Mouse (Mus musculus): ENCODE measurements around the gene Pfkm. TPM values are rescaled to one million over a fixed set of nuclear protein-coding genes. Genes with fewer than 3 reads are reported as not detected.

Gene Pfkm
- polyA plus RNA-seq, 1 experiment from 2014 or later, result 108 TPM

DNA sequence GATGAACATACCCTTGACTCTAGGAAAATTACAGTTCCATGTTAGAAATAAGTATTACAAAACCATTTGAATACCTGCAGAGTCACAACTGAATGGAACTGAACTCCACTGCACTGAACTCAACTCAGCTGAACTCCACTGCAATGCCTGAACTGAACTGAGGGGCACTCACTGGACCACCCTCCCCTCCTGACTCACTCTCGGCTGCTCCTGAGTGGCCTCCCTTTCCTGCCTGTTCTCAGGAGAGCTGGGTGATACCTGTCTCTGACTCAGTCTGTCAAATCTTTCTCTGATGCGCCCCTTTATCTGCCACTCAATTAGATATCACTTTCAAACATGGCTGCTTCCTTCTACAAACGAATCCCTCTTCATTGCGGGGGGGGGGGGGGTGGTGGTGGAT, 61.8 kb downstream of the Pfkm start:
- no peaks in the 10 kb centered on the region for H3K9me3 ChIP-seq (ENCODE audit: control insufficient read depth, low read length)
- H3K9ac ChIP-seq (ENCODE audit: low read length), result no peak overlapping the region
- no peaks in the 10 kb centered on the region for H3K27me3 ChIP-seq (ENCODE audit: control insufficient read depth, insufficient read depth, low read length)
- no peak overlapping the region for H3K27ac ChIP-seq (replicated peaks in 1 of 2; ENCODE audit: control insufficient read depth in 1 of 2, insufficient read depth in 1 of 2, low read depth in 2 of 2, low read length in 2 of 2)
- H3K4me2 ChIP-seq (ENCODE audit: low read length), result no peak overlapping the region
- H3K4me1 ChIP-seq (ENCODE audit: control insufficient read depth in 2 of 2, insufficient read depth in 2 of 2, low read length in 2 of 2), result peaks cover 0 to 4% of the 10 kb centered on the region in 2 experiments; a peak in 1 of 4 replicates
- no peaks in the 10 kb centered on the region for H3K36me3 ChIP-seq (ENCODE audit: control insufficient read depth, insufficient read depth, low read length)
- WGBS, result 53% methylated on average over 4 of the region's 4 CpGs
- no peak overlapping the region for H3K4me3 ChIP-seq (ENCODE audit: control insufficient read depth in 1 of 2, insufficient read depth in 1 of 2, low read depth in 1 of 2, low read length in 2 of 2)
- no peak for ATAC-seq (ENCODE audit: insufficient number of reproducible peaks, insufficient read depth, low FRiP score, low read depth)

DNA sequence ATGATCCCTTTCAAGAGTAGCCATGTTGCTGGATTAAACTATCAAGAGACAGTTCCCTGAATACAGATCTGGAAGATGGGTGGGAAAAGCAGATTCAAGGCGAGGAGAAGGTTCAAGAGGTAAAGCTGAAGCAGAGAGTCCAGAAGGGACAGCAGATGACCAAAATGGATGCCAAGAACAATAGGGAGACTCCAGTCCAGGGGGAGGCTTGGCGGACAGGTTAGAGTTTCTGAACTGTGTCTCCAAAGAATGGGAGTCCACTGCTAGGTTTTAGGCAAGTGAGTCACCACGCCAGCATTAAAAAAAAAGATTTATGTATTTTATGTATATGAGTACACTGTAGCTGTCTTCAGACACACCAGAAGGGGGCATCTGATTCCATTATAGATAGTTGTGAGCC, 62.2 kb downstream of the Pfkm start:
- H3K9ac ChIP-seq (ENCODE audit: low read length), result no peak overlapping the region
- no peak overlapping the region for H3K4me2 ChIP-seq (ENCODE audit: low read length)
- WGBS, result 66% methylated on average over 3 of the region's 3 CpGs
- no peaks in the 10 kb centered on the region for H3K9me3 ChIP-seq (ENCODE audit: control insufficient read depth, low read length)
- no peak overlapping the region for H3K4me3 ChIP-seq (ENCODE audit: control insufficient read depth in 1 of 2, insufficient read depth in 1 of 2, low read depth in 1 of 2, low read length in 2 of 2)
- no peaks in the 10 kb centered on the region for H3K36me3 ChIP-seq (ENCODE audit: control insufficient read depth, insufficient read depth, low read length)
- peaks cover 0 to 2% of the 10 kb centered on the region in 2 experiments; a peak in 1 of 4 replicates for H3K4me1 ChIP-seq (ENCODE audit: control insufficient read depth in 2 of 2, insufficient read depth in 2 of 2, low read length in 2 of 2)
- ATAC-seq (ENCODE audit: insufficient number of reproducible peaks, insufficient read depth, low FRiP score, low read depth), result no peak
- H3K27me3 ChIP-seq (ENCODE audit: control insufficient read depth, insufficient read depth, low read length), result no peaks in the 10 kb centered on the region
- no peak overlapping the region for H3K27ac ChIP-seq (replicated peaks in 1 of 2; ENCODE audit: control insufficient read depth in 1 of 2, insufficient read depth in 1 of 2, low read depth in 2 of 2, low read length in 2 of 2)

DNA sequence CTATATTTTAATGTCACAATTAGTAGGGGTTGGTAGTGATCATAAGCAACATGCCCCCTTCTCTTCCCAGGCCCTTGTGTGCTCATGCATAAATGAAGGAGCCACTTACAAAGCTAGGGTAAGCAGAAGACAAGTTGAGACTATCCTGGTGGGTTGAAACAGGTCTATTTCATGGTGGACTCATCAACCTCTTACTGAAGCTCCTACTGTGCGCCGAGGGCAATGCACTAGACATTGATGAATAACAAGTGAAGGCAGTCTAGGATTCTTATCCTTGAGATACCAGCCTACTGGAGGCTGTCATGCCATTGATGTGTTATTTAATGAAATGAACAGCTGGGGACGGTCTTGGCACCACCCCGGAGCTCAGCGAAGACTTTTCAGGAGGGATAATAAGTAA, 62.9 kb downstream of the Pfkm start:
- Histone ChIP-seq H3K27me3 (ENCODE audit: control insufficient read depth, insufficient read depth, low read length) (no peaks in the 10 kb centered on the region), H3K9ac (ENCODE audit: low read length) (no peak overlapping the region), H3K4me1 (ENCODE audit: control insufficient read depth in 2 of 2, insufficient read depth in 2 of 2, low read length in 2 of 2) (no peaks in the 10 kb centered on the region; a peak in 1 of 4 replicates), H3K4me2 (ENCODE audit: low read length) (no peak overlapping the region), H3K4me3 (ENCODE audit: control insufficient read depth in 1 of 2, insufficient read depth in 1 of 2, low read depth in 1 of 2, low read length in 2 of 2) (no peak overlapping the region), H3K9me3 (ENCODE audit: control insufficient read depth, low read length) (no peaks in the 10 kb centered on the region), H3K36me3 (ENCODE audit: control insufficient read depth, insufficient read depth, low read length) (no peaks in the 10 kb centered on the region), H3K27ac (replicated peaks in 1 of 2; ENCODE audit: control insufficient read depth in 1 of 2, insufficient read depth in 1 of 2, low read depth in 2 of 2, low read length in 2 of 2) (no peak overlapping the region)
- ATAC-seq (ENCODE audit: insufficient number of reproducible peaks, insufficient read depth, low FRiP score, low read depth), result no peak
- WGBS, result 90% methylated on average over 5 of the region's 5 CpGs

DNA sequence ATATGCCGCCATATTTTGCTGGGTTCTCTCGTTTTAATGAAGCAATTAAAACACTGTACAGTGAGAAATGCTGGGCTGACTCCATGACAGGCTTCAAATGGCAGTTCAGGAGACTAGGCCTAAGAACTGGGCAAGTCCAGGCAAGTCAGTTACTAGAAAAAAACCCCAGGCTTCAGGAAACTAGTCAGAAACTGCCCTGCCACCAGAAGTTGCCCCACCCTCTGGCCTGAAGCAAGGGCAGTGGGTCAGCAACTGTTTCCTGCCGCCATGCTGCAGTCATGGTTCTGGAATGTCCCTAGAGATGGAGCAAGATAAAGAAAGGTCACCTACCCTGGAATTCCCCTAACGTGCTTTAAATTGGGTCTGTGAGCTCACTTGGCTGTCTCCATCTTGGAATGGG, 63.6 kb downstream of the Pfkm start:
- no peak for ATAC-seq (ENCODE audit: insufficient number of reproducible peaks, insufficient read depth, low FRiP score, low read depth)
- Histone ChIP-seq H3K36me3 (ENCODE audit: control insufficient read depth, insufficient read depth, low read length) (no peaks in the 10 kb centered on the region), H3K9ac (ENCODE audit: low read length) (no peak overlapping the region), H3K27ac (replicated peaks in 1 of 2; ENCODE audit: control insufficient read depth in 1 of 2, insufficient read depth in 1 of 2, low read depth in 2 of 2, low read length in 2 of 2) (no peak overlapping the region), H3K4me3 (ENCODE audit: control insufficient read depth in 1 of 2, insufficient read depth in 1 of 2, low read depth in 1 of 2, low read length in 2 of 2) (no peak overlapping the region), H3K4me2 (ENCODE audit: low read length) (no peak overlapping the region), H3K27me3 (ENCODE audit: control insufficient read depth, insufficient read depth, low read length) (no peaks in the 10 kb centered on the region), H3K9me3 (ENCODE audit: control insufficient read depth, low read length) (no peaks in the 10 kb centered on the region), H3K4me1 (ENCODE audit: control insufficient read depth in 2 of 2, insufficient read depth in 2 of 2, low read length in 2 of 2) (no peaks in the 10 kb centered on the region; a peak in 1 of 4 replicates)
- WGBS, result 55% methylated on average over 4 of the region's 4 CpGs

DNA sequence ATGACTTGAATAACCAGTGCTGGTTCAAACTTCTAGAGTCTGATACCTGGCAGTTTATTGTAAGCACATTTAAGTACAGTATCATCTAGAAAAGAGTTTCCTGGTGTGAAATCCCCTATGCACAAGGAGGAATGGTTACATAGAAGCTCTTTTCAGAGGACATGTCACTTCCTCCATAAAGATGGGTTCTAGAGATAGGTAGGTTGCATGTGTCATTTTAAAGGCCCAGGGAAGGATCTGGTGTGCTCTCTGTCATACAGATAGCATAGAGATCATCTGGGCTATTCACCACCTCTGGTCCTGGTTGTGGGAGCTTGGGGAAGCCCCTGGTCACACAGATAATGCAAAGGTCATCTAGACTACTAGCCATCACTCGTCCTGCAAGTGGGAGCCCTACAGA, 64.9 kb downstream of the Pfkm start:
- H3K9ac ChIP-seq (ENCODE audit: low read length), result no peak overlapping the region
- no peak overlapping the region for H3K4me2 ChIP-seq (ENCODE audit: low read length)
- no peak for ATAC-seq (ENCODE audit: insufficient number of reproducible peaks, insufficient read depth, low FRiP score, low read depth)

DNA sequence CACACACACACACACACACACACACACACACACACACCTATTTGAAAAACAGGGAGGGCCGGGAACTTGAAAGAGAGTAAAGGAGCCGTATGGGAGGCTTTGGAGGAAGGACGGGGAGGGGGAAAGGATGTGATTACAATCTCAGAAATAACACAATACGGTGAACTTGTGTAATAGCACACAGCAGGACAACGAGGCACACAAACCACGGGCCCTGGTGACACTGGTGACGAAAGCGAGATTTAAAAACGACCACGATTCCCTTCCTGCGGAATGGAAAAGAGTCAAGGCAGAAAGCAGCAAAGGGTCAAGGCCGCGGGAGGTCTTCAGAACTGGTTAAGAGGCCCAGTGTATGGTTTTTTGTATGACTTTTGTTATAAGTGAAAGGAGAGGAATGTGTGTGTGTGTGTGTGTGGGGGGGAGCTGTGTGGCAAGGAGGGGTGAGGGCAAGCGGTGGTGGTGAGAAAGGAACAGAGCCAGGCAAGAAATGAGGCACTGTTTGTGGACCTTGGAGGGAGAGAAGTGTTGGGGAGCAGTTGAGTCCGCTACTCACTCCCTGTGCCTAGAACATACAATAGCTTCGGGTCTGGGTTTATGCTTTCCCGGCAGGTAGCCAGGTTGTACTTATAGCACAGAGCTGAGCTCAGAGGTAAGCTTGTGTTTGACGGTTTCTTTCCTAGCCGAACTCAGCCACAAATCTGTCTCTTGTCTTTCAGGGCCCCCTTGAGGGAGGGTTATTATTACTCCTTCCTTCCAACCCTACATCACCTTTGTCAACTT, 68.8 kb downstream of the Pfkm start:
- no peak overlapping the region for H3K4me2 ChIP-seq (ENCODE audit: low read length)
- 68% methylated on average over 19 of the region's 19 CpGs for WGBS
- H3K27ac ChIP-seq (replicated peaks in 1 of 2; ENCODE audit: control insufficient read depth in 1 of 2, insufficient read depth in 1 of 2, low read depth in 2 of 2, low read length in 2 of 2), result no peak overlapping the region
- H3K4me3 ChIP-seq (ENCODE audit: control insufficient read depth in 1 of 2, insufficient read depth in 1 of 2, low read depth in 1 of 2, low read length in 2 of 2), result no peak overlapping the region
- peaks cover 9% of the 10 kb centered on the region for H3K27me3 ChIP-seq (ENCODE audit: control insufficient read depth, insufficient read depth, low read length)
- H3K36me3 ChIP-seq (ENCODE audit: control insufficient read depth, insufficient read depth, low read length), result no peaks in the 10 kb centered on the region
- ATAC-seq (ENCODE audit: insufficient number of reproducible peaks, insufficient read depth, low FRiP score, low read depth), result no peak
- H3K9ac ChIP-seq (ENCODE audit: low read length), result no peak overlapping the region
- H3K4me1 ChIP-seq (ENCODE audit: control insufficient read depth in 2 of 2, insufficient read depth in 2 of 2, low read length in 2 of 2), result peaks cover 6 to 8% of the 10 kb centered on the region in 2 experiments
- no peaks in the 10 kb centered on the region for H3K9me3 ChIP-seq (ENCODE audit: control insufficient read depth, low read length)

More for the DNA sequence above, 64.9 kb downstream of the Pfkm start:
- Histone ChIP-seq H3K4me1 (ENCODE audit: control insufficient read depth in 2 of 2, insufficient read depth in 2 of 2, low read length in 2 of 2) (peaks cover 3% of the 10 kb centered on the region in 2 experiments; a peak in 3 of 4 replicates), H3K9me3 (ENCODE audit: control insufficient read depth, low read length) (no peaks in the 10 kb centered on the region), H3K4me3 (ENCODE audit: control insufficient read depth in 1 of 2, insufficient read depth in 1 of 2, low read depth in 1 of 2, low read length in 2 of 2) (no peak overlapping the region), H3K27ac (replicated peaks in 1 of 2; ENCODE audit: control insufficient read depth in 1 of 2, insufficient read depth in 1 of 2, low read depth in 2 of 2, low read length in 2 of 2) (no peak overlapping the region), H3K36me3 (ENCODE audit: control insufficient read depth, insufficient read depth, low read length) (no peaks in the 10 kb centered on the region), H3K27me3 (ENCODE audit: control insufficient read depth, insufficient read depth, low read length) (no peaks in the 10 kb centered on the region)
- 46% methylated on average over 1 of the region's 1 CpGs for WGBS

DNA sequence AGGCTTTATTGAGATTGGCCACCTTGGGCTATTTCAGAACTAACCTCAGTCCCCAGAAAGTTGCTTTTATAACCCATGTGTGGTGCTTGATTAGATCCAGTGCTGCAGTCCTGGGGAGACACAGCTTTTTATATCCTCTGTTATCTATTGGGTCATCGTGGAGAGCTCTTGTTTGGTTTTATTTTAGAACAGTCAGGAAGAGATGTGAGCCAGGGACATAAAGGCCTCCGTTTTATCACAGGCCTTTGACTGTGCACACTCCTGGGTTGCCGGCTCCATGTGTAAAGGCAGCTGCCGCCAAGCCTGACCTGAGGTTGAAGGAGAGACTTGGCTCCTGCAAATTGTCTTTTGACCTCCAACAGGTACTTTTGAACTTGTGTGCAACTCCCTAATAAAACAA, 70.2 kb downstream of the Pfkm start:
- no peak for ATAC-seq (ENCODE audit: insufficient number of reproducible peaks, insufficient read depth, low FRiP score, low read depth)
- no peak overlapping the region for H3K9ac ChIP-seq (ENCODE audit: low read length)
- WGBS, result 14% methylated on average over 4 of the region's 4 CpGs
- H3K36me3 ChIP-seq (ENCODE audit: control insufficient read depth, insufficient read depth, low read length), result no peaks in the 10 kb centered on the region
- no peaks in the 10 kb centered on the region for H3K9me3 ChIP-seq (ENCODE audit: control insufficient read depth, low read length)
- peaks cover 6 to 15% of the 10 kb centered on the region in 2 experiments for H3K4me1 ChIP-seq (ENCODE audit: control insufficient read depth in 2 of 2, insufficient read depth in 2 of 2, low read length in 2 of 2)
- H3K27ac ChIP-seq (replicated peaks in 1 of 2; ENCODE audit: control insufficient read depth in 1 of 2, insufficient read depth in 1 of 2, low read depth in 2 of 2, low read length in 2 of 2), result peak overlapping the region; percentile 52 to 64; a peak in 3 of 4 replicates
- H3K4me3 ChIP-seq (ENCODE audit: control insufficient read depth in 1 of 2, insufficient read depth in 1 of 2, low read depth in 1 of 2, low read length in 2 of 2), result no peak overlapping the region
- no peak overlapping the region for H3K4me2 ChIP-seq (ENCODE audit: low read length)
- H3K27me3 ChIP-seq (ENCODE audit: control insufficient read depth, insufficient read depth, low read length), result peaks cover 18% of the 10 kb centered on the region

DNA sequence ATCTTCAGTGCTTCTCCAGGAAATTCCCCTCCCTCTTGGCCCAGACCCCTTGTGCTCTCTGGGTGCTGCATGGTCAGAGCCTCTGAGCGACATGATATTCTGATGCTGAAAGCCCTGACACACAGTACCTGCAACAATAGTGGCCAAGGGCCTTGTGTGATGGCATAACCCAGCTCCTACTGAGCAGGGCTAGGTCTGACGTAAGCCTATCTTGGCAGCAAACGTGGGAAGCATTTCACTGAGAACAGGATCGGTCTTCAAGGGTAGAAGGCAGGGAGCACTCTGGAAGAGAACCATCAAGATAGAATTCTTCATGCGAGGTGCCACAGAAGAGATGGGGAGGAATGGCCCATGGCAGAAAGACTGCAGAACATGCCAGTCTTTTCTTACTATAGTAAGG, 73.1 kb downstream of the Pfkm start, which contains the start of gene Asb8:
Gene Asb8 (minus strand): TSS at position 101 of the 400 bp plus-strand sequence.
- H3K4me3 ChIP-seq (ENCODE audit: control insufficient read depth in 1 of 2, insufficient read depth in 1 of 2, low read depth in 1 of 2, low read length in 2 of 2), result no peak within 1 kb of the TSS
- no peak within 1 kb of the TSS for H3K9ac ChIP-seq (ENCODE audit: low read length)
- WGBS, result 68% methylated on average over 5 of the region's 5 CpGs
- peaks cover 45% of the 10 kb centered on the region for H3K27me3 ChIP-seq (ENCODE audit: control insufficient read depth, insufficient read depth, low read length)
- peaks cover 6 to 15% of the 10 kb centered on the region in 2 experiments for H3K4me1 ChIP-seq (ENCODE audit: control insufficient read depth in 2 of 2, insufficient read depth in 2 of 2, low read length in 2 of 2)
- H3K36me3 ChIP-seq (ENCODE audit: control insufficient read depth, insufficient read depth, low read length), result no peaks in the 10 kb centered on the region
- no peak within 1 kb of the TSS for H3K27ac ChIP-seq (replicated peaks in 1 of 2; ENCODE audit: control insufficient read depth in 1 of 2, insufficient read depth in 1 of 2, low read depth in 2 of 2, low read length in 2 of 2)
- no peak for ATAC-seq (ENCODE audit: insufficient number of reproducible peaks, insufficient read depth, low FRiP score, low read depth)
- no peaks in the 10 kb centered on the region for H3K9me3 ChIP-seq (ENCODE audit: control insufficient read depth, low read length)
- H3K4me2 ChIP-seq (ENCODE audit: low read length), result no peak within 1 kb of the TSS

All from heart, embryonic 14.5 days (tissue).